Mouse (Mus musculus): ENCODE measurements around the gene Phox2b. TPM values are rescaled to one million over a fixed set of nuclear protein-coding genes. Genes with fewer than 3 reads are reported as not detected.

The Phox2b gene
- polyA plus RNA-seq, 1 experiment from 2014 or later = 0.17 TPM

- no peak overlapping the region for H3K4me2 ChIP-seq (ENCODE audit: low read depth, severe bottlenecking)
- no peaks in the 10 kb centered on the region for H3K4me1 ChIP-seq (ENCODE audit: control insufficient read depth, insufficient read depth, low read length)
- peak; percentile 54; the same call in 1 of the 2 replicates for ATAC-seq (ENCODE audit: insufficient number of reproducible peaks, low FRiP score, low TSS enrichment, low read depth)
- DNase-seq (ENCODE audit: low spot score) = peak; percentile 71
- H3K9ac ChIP-seq (ENCODE audit: low read length) = no peak overlapping the region
- H3K36me3 ChIP-seq (ENCODE audit: control insufficient read depth, insufficient read depth, low read length) = no peaks in the 10 kb centered on the region
- 14% methylated on average over 4 of the region's 4 CpGs for whole genome bisulfite sequencing
- H3K27ac ChIP-seq (replicated peaks; ENCODE audit: low read depth, low read length) = no peak overlapping the region
- H3K4me3 ChIP-seq (ENCODE audit: low read depth, low read length) = no peak overlapping the region
- H3K9me3 ChIP-seq (ENCODE audit: control insufficient read depth, low read length) = no peaks in the 10 kb centered on the region
- no peaks in the 10 kb centered on the region for H3K27me3 ChIP-seq (ENCODE audit: control insufficient read depth, insufficient read depth, low read length)
Observed at GRCm38 (mm10) chr5:67048003-67048402, 51.1 kb downstream of the Phox2b start.

Small RNAs within 50 kb of the gene (microRNA-seq; reads per million reads assigned to microRNA genes)
- not detected for gene Gm23841

Other genes with a start within 250 kb of the Phox2b start
- gene Tmem33, start 161.3 kb upstream of the Phox2b start, polyA plus RNA-seq (2014; fragmentation: Nextera tagmentation; extraction: Ambion mirVana) = 90.2 and 92.1 TPM in 2 replicates
- gene Slc30a9, start 207.7 kb upstream of the Phox2b start, polyA plus RNA-seq (2014; fragmentation: Nextera tagmentation; extraction: Ambion mirVana) = 119 and 123 TPM in 2 replicates